Mouse (Mus musculus) right cerebral cortex, adult 18-20 months (tissue): Measurements from ENCODE around the gene Tmem8.
"Not testable (repeated sequence)": the region's sequence is repeated elsewhere in the genome, so short reads cannot be mapped to it uniquely, and the experiment has no call there.

Experiments
- DNase-seq: peaks from one replicate; pipeline ENCODE4 v3.0.0; 2022; ENCODE audit warnings: mixed read lengths

Tmem8 gene

DNA sequence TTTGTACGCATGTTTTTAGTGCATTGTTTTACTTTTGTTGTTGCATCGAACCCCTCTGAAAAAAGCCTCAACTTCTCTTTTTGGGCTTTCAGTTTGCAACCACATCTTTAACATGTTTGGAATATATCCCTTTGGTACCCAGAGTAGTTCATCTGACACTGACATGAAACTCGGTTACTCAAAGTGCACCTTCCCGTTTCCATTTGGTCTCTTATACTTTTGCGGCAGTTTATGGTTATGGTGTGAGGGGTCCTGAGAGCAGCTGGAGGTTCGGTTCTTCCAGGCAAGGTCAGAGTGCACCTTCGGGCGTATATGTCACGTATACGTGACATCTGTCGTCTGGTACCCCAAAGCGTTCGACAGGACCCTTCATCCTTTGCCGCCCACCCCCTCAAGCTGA is 348 bp upstream of the Tmem8 start:
- no peak for DNase-seq

DNA sequence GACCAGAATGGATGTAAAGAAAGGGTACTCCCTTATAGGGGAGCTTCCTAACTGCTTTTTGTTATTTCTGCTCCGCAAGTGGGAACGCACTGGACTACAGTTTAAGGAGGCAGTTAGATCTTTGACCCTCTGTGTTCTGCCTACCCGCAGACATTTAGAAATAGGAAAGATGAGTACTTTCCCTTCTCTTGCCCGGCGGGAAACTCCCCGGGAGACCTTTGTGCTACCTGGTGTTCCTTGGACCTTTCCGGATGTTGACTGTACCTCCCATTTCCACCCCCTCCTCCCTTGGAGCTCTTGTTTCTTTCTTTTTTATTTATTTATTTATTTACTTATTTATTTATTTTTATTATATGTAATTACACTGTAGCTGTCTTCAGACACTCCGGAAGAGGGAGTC is 962 bp downstream of the Tmem8 start:
- DNase-seq: no peak

DNA sequence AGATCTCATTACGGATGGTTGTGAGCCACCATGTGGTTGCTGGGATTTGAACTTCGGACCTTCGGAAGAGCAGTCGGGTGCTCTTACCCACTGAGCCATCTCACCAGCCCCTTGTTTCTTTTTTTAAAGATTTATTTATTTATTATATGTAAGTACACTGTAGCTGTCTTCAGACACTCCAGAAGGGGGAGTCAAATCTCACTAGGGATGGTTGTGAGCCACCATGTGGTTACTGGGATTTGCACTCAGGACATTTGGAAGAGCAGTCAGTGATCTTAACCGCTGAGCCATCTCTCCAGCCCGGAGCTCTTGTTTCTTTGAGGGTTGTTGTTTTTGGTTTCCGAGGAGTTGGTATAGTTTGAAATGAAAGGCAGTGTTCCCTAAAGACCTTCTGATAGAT is 1.4 kb downstream of the Tmem8 start:
- not testable (repeated sequence) for DNase-seq

GRCm38 (mm10) chr17:26115205-26115898 is 2.3 kb downstream of the Tmem8 start:
- DNase-seq: no peak

DNA sequence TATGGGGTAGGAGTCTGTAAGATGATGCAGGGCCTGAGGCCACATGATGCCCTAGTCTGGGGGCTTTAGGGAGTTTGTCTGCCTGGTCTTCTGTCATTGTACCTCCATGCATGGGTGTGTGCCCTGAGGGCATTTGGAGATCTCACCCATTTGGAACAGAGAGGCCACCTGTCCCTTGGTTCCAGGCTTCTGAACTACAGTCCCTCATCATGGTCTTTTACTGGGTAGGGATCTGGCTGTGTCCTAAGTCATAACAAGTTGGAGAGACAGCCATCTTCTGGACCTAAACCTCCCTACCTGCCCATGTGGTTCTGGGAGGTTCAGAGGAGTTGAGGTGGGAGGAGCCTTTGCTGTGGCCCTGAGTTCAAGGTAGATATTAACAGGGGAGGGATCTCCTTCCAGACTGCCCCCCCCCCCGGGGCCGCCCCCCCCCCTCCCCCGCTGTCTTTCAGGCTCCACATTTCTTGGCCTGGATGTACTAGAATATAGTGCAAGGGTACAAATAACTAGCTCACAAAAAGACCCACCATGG is 2.9 kb downstream of the Tmem8 start:
- no peak for DNase-seq

DNA sequence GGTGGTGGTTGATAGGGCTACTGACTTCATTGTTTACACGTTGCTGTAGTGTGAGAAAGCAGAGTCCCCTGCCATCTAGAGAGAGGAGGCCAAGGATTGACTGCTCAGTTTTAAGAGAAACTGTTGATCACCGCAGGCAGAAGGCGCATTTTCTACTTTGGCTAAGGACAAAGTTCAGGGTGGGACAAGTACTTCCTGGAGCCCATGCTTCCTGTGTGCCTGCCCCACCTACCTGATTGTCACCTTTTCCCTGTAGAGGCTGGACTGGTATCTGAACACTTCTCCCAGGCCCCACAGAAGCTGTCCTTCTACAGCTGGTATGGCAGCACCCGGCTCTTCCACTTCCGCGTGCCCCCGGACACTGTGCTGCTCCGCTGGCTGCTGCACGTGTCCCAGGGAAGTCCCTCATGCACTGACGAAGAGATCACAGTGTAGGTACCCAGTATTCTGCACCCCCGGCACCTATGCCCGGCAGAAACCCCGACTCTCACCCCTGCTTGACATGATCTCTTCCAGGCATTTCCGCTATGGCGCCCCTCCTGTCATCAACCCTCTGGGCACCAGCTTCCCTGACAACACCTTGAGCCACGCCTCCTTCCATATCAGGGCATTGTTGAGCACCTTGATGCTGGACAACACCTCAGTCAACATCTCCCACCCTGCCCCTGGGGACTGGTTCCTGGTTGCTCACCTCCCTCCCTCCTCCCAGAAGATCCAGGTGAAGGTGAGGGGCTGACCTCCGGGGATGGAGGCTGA is 3.6 kb downstream of the Tmem8 start:
- no peak for DNase-seq

GRCm38 (mm10) chr17:26119766-26120710 is 6.9 kb downstream of the Tmem8 start:
- peak; percentile 62 for DNase-seq

DNA sequence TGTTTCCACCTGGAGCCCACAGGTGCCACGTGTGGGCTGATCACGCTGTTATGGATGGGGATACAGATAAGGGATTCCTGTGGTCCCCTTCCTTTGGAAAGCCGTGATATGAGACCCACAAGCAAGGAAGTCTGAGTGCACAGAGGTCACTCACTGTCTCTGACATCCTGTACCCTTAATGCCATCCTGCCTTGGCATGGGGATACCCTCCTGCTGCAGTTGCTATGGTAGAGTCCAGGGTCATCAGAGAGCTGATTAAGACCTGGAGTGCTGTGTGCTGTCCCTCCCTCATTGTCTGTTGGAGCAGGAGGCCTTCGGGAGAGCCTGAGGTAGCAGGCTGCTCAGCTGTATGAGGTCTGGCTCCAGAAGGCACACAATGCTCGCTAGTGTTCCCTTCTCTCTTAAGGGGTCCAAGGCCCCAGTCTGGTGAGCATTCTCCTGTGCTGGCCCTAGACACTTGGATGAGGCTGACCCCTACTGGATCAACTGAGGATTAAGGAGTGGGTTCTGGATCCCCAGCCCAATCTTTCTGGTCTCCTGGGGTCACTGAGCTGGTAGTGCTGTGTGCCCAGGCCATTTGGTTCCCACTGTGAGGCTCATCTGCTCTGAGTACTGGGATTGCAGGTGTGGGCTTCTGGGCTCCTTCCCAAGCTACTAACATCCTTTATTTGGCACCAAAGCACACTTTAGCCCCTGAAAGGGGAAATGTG is 9.5 kb downstream of the Tmem8 start:
- DNase-seq: no peak

- peak; percentile 92 for DNase-seq
Measured at GRCm38 (mm10) chr17:26123267-26123684, 10.2 kb downstream of the Tmem8 start, which contains the start of gene Mrpl28. Mrpl28 (plus strand) TSS chr17:26123500.

DNA sequence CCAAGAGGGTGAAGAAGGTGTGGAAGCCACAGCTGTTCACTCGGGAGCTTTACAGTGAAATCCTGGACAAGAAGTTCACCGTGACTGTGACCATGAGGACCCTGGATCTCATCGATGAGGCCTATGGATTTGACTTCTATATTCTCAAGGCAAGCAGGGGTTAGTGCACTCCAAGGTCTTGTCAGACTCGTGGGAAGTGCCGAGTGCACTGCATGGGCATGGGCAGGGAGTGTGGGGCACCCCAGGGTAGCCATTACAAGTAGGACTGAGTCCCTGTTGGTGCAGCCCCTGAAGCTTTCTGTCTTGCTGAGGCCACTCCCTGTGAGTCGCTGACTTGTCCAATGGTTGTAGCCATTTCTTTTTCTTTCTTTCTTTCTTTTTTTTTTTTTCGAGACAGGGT is 11.5 kb downstream of the Tmem8 start:
- DNase-seq: no peak

- no peak for DNase-seq
Measured at GRCm38 (mm10) chr17:26125226-26125625, 12.1 kb downstream of the Tmem8 start.

- no peak for DNase-seq
Measured at GRCm38 (mm10) chr17:26131062-26131732, 18.1 kb downstream of the Tmem8 start.

- no peak for DNase-seq
Measured at GRCm38 (mm10) chr17:26131856-26132853, 19.1 kb downstream of the Tmem8 start.

- no peak for DNase-seq
Measured at GRCm38 (mm10) chr17:26137106-26137750, 24.1 kb downstream of the Tmem8 start.

DNA sequence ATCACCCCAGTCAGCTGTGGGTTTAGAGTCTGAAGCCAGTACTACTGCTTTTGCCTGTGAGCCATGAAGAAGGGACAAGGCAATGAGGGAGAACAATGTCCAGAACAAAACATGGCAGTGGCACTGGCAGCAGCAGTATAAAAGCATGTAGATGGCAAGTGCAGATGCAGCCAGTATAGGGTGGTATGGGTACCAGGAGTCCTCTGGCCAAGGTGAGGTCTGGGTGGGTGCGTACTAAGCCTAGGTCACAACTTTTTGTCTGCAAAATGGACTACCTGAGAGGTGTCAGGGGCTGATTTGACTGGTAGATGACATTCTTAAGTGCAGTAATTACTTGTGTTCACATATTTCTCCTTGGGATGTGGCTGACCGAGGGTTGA is 24.6 kb downstream of the Tmem8 start:
- DNase-seq: no peak

- peak; percentile 96 for DNase-seq
Measured at GRCm38 (mm10) chr17:26138239-26138836, 25.2 kb downstream of the Tmem8 start, which contains the start of gene Axin1. Axin1 (plus strand) TSS chr17:26138688.

- no peak for DNase-seq
Measured at GRCm38 (mm10) chr17:26138901-26139381, 25.8 kb downstream of the Tmem8 start.

GRCm38 (mm10) chr17:26142796-26143195 is 29.7 kb downstream of the Tmem8 start:
- no peak for DNase-seq

GRCm38 (mm10) chr17:26143386-26143785 is 30.3 kb downstream of the Tmem8 start:
- DNase-seq: no peak
